Mouse (Mus musculus) adrenal gland, postnatal 0 days (tissue): Measurements from ENCODE around the gene Piga. TPM values are rescaled to one million over a fixed set of nuclear protein-coding genes. Genes with fewer than 3 reads are reported as not detected.

Experiments
- polyA plus RNA-seq: library from polyadenylated mRNA; unstranded; fragments of >200 nt; fragmentation: Nextera tagmentation; extraction: Ambion mirVana; gene quantifications from 2 replicates; pipeline ENCODE4 v1.2.1, GENCODE M21; 2015

Piga gene
- 3.9 and 6.0 TPM in 2 replicates for polyA plus RNA-seq

DNA sequence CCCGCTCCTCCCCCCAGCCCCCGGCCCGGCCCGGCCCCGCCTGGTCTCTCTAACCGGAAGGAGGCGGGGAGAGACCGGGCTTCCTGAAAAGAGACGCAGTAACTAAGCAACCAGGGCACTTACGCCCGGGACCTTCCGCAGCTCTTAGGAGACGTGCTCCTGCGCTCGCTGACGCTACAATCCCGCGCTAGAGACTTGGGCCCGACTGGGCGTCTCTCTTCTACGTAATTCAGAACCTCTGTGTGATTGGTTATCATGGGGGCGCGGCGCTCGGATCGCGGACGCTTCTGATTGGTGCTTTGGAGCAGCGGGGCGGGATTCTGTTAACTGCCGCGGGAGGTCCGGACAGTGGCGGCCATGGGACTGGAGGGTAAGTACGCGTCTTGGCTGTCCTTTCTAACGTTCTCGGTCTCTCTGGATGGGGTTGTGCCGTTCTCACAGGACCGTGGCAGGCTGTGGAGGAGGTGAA is at the start of gene Piga:
TSS of gene Piga (plus strand) at position 317 of the 469 bp plus-strand sequence.

DNA sequence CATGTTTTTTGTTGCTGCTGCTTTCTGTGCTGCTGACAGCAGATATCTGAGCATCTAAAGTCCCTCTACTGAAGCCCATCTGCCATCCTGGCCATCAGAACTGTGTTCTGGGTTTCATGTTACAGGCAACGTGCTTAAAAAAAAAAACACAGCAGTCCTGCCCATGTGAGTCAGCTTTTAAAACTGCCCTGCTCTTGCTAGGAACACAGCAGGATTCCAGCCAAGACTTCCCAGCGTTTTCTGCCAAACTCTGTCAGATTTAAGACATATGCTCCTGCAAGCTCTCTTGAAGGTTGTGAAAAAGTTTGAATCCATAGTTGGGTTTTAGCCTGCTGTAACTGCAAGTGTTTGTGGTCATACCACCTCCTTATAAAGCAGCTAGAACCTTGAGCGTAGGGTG is 46.5 kb upstream of the Piga start, which contains the start of gene Vegfd:
TSS of gene Vegfd (plus strand) at position 298 of the 400 bp plus-strand sequence.

DNA sequence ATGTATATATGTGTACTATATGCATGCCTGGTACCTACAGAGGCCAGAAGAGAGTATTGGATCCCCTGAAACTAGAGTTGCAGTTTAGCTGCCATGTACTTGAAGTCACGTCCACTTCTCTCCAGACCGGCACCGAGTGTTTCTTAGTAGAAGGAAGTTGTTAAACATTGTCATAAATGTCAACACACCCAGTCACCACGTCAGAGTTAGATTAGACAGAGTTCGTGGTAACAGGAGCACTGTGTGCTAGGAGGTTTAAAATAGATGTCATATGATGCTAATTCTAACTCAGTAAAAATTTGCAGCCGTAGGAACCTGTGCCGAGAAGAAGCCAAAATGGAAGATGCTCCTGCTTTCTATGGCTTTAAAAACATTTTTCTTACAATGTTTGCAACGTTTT is 17.1 kb downstream of the Piga start, which contains the start of gene Asb11:
TSS of gene Asb11 (plus strand) at position 286 of the 400 bp plus-strand sequence.

Other genes with a start within 250 kb of the Piga start
- 1.3 and 1.4 TPM in 2 replicates for gene Bmx, start 161.6 kb upstream of the Piga start, polyA plus RNA-seq
- 16.5 and 20.6 TPM in 2 replicates for gene Pir, start 150.4 kb upstream of the Piga start, polyA plus RNA-seq
- 23.8 and 26.9 TPM in 2 replicates for gene Vegfd, start 46.4 kb upstream of the Piga start, polyA plus RNA-seq
- 0.50 and 1.3 TPM in 2 replicates for gene Asb11, start 17.2 kb downstream of the Piga start, polyA plus RNA-seq
- gene Asb9, start 86.5 kb downstream of the Piga start, polyA plus RNA-seq: 0.47 and 1.3 TPM in 2 replicates